Mouse (Mus musculus) olfactory bulb, adult 2 months (tissue): ENCODE measurements around the gene Troap.

Source experiments
- CTCF ChIP-seq: fragments of 200-500 bp; IDR thresholded peaks from 2 replicates; pipeline ENCODE4 v1.5.1; 2012; ENCODE audit warnings: low read depth, mild to moderate bottlenecking, low read length, moderate library complexity; ENCODE audit not compliant: insufficient read depth
- POLR2A ChIP-seq: fragments of 200-500 bp; IDR thresholded peaks from 2 replicates; pipeline ENCODE4 v1.6.1; 2012; ENCODE audit warnings: mild to moderate bottlenecking, low read depth, low read length, moderate library complexity; ENCODE audit not compliant: insufficient read depth

DNA sequence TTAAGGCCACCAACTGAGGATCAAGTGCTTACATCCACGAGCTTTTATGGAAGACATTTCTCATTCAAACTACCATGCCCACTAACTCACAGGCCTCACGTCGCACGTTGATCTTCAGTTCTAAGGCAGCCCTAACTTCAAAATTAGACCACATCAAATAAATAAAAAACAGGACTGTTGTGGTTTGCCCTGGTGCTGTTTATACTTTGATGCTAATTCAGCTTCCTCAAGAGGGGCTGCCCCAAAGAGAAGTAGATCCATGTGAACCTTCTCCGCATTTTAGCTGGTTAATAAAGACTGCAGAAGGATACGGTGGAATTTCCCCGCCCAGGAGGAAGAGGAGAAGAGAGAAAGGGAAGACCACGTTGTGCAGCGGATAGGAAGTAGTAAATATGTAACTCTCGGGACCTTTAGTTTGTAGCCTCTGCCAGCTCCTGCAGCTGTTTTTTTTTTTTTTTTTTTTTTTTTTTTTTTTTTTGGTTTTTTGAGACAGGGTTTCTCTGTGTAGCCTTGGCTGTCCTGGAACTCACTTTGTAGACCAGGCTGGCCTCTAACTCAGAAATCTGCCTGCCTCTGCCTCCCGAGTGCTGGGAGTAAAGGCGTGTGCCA is 8.7 kb upstream of the Troap start:
- TF ChIP-seq CTCF, result no peak
- TF ChIP-seq POLR2A, result no peak
